Mouse (Mus musculus) hindbrain, embryonic 12.5 days (tissue): Measurements from ENCODE around the gene Fam71d. TPM values are rescaled to one million over a fixed set of nuclear protein-coding genes. Genes with fewer than 3 reads are reported as not detected.

Source experiments
- ATAC-seq: fragments of 200-750 bp; cut with Nextera tagmentation; 2 replicates; pipeline ENCODE4 v1.8.0; 2017; ENCODE audit warnings: moderate TSS enrichment; ENCODE audit not compliant: low FRiP score
- H3K27ac ChIP-seq: fragments of 300-500 bp; sonication (generic); 2 replicates; pipeline ENCODE4 v1.5.1; 2016; ENCODE audit warnings: mild to moderate bottlenecking
- H3K27me3 ChIP-seq: fragments of 300-500 bp; sonication (generic); 2 replicates; pipeline ENCODE4 v1.6.1; 2016; ENCODE audit warnings: mild to moderate bottlenecking
- H3K36me3 ChIP-seq: fragments of 300-500 bp; sonication (generic); 2 replicates; pipeline ENCODE4 v1.6.1; 2016; ENCODE audit warnings: mild to moderate bottlenecking
- H3K4me1 ChIP-seq: fragments of 300-500 bp; sonication (generic); 2 replicates; pipeline ENCODE4 v1.6.1; 2016
- H3K4me2 ChIP-seq: fragments of 300-500 bp; sonication (generic); replicated peaks from 2 replicates; pipeline ENCODE4 v1.6.1; 2016; ENCODE audit warnings: mild to moderate bottlenecking
- H3K4me3 ChIP-seq: fragments of 300-500 bp; sonication (generic); 2 replicates; pipeline ENCODE4 v1.5.1; 2016; ENCODE audit warnings: mild to moderate bottlenecking
- H3K9ac ChIP-seq: fragments of 300-500 bp; sonication (generic); 2 replicates; pipeline ENCODE4 v1.6.1; 2016; ENCODE audit warnings: mild to moderate bottlenecking, moderate library complexity
- H3K9me3 ChIP-seq: fragments of 300-500 bp; sonication (generic); replicated peaks from 2 replicates; pipeline ENCODE4 v1.6.1; 2016; ENCODE audit warnings: mild to moderate bottlenecking
- WGBS: fragments of 180-500 bp; shearing (Covaris S2); methylation state at CpG from one replicate; pipeline ENCODE4 v1.1.7; 2016; 5-methylcytosine and 5-hydroxymethylcytosine counted together
- polyA plus RNA-seq: library from polyadenylated mRNA; unstranded; fragments of >200 nt; fragmentation: Nextera tagmentation; extraction: Ambion mirVana; gene quantifications from 2 replicates; pipeline ENCODE4 v1.2.1, GENCODE M21; 2016

Gene Fam71d
- polyA plus RNA-seq, result 0.26 TPM in 1 of 2 replicates, not detected in the other

DNA sequence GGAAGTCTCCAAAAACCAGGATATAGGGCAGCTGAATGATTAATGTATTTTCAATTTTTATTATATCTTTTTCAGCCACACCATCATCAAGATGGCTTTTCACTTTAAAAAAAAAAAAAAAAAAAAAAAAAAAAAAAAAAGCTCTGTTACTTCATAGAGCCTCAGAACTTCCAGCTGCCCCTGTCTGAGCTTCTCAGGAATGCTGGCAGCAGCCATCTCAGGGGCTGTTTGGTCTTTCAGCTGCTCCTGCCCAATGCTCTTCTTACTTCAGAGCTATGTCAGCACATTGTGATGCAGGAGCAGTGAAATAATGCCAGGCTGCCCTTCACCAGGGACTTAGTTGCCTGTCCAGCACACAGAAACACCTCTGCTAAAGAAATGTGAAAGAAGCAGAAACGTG is at the start of gene Fam71d:
Fam71d (plus strand) TSS at position 211 of the 400 bp plus-strand sequence.
- no peak within 1 kb of the TSS for H3K9ac ChIP-seq
- 76% methylated on average over 1 of the region's 1 CpGs for WGBS
- H3K27me3 ChIP-seq, result no peaks in the 10 kb centered on the region
- H3K4me1 ChIP-seq, result no peaks in the 10 kb centered on the region
- ATAC-seq, result no peak
- no peaks in the 10 kb centered on the region for H3K9me3 ChIP-seq
- H3K36me3 ChIP-seq, result no peaks in the 10 kb centered on the region
- H3K27ac ChIP-seq, result no peak within 1 kb of the TSS
- H3K4me2 ChIP-seq, result no peak within 1 kb of the TSS
- H3K4me3 ChIP-seq, result no peak within 1 kb of the TSS

DNA sequence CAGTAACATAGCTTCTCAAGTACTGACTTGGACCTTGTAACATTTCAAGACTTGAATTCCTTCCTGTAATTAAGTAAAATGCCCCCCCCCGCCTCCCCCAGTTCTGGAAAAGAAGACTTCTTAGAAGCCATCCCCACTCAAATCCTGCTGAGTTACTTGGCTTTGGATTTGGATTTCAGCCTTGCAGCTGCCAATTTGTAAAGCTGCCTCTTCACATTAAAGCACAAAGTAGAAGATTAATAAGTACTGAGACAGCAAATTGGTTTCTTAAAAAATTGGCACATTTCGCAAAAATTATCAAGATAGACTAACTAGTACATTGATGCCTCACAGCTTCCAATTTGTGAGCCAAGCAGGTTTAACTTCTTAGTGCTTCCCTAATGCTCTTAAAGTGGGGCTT is 47.6 kb upstream of the Fam71d start:
- Histone ChIP-seq H3K4me3 (no peak overlapping the region), H3K4me1 (no peaks in the 10 kb centered on the region), H3K27ac (no peak overlapping the region), H3K36me3 (no peaks in the 10 kb centered on the region), H3K9me3 (no peaks in the 10 kb centered on the region), H3K9ac (no peak overlapping the region), H3K27me3 (no peaks in the 10 kb centered on the region), H3K4me2 (no peak overlapping the region)
- WGBS, result 90% methylated on average over 2 of the region's 2 CpGs
- ATAC-seq, result no peak

DNA sequence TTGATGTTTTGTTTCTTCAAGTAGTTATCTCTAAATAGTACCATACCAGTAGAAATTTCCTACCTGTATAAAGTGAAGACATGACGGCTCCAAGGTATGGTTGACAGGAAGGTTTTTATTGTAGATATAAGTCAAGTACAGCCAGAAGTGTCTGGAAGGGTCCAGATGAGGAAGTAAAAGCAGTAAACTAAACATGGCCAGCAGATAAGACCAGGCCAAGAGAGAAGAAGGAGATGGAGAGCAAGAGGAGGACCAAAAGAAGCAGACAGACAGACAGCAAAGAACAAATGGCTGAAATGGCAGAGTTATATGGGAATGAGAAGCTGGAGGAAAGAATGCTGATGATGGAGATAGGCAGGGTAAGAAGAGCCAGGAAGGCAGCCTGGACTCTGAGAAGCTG is 46.1 kb upstream of the Fam71d start:
- no peaks in the 10 kb centered on the region for H3K4me1 ChIP-seq
- H3K36me3 ChIP-seq, result no peaks in the 10 kb centered on the region
- H3K27me3 ChIP-seq, result no peaks in the 10 kb centered on the region
- no peak overlapping the region for H3K4me3 ChIP-seq
- 98% methylated on average over 1 of the region's 1 CpGs for WGBS
- H3K9ac ChIP-seq, result no peak overlapping the region
- ATAC-seq, result no peak
- no peak overlapping the region for H3K27ac ChIP-seq
- no peak overlapping the region for H3K4me2 ChIP-seq
- H3K9me3 ChIP-seq, result no peaks in the 10 kb centered on the region

DNA sequence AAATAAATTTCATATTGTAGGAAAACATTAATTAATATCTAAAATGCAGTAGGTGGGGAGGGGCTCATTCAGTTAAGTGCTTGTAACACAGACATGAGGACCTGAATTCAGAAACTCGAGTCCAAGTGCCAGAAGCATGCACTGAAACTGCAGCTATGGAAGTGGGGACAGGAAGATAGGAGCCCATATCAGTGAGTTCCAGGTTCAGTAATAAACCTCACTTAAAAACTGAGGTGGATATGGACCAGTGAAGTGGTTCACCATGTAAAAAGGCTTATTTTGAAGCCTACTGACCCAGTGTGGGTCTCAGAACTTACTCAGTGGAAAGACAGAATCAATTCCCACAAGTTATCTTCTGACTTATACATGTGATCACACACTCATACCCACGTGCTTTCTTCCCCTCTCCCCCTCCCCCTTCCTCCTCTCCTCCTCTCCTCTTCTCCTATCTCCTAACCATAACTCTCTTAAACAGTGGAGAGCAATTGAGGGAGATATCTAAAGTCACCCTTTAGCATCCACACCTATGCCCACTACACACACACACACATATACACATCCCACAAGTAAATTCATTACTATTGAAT is 31.5 kb upstream of the Fam71d start:
- no peaks in the 10 kb centered on the region for H3K9me3 ChIP-seq
- no peak overlapping the region for H3K27ac ChIP-seq
- H3K4me1 ChIP-seq, result no peaks in the 10 kb centered on the region
- H3K4me2 ChIP-seq, result no peak overlapping the region
- no peaks in the 10 kb centered on the region for H3K36me3 ChIP-seq
- H3K4me3 ChIP-seq, result no peak overlapping the region
- H3K27me3 ChIP-seq, result no peaks in the 10 kb centered on the region
- no peak overlapping the region for H3K9ac ChIP-seq
- no peak for ATAC-seq
- 59% methylated on average over 2 of the region's 2 CpGs for WGBS

DNA sequence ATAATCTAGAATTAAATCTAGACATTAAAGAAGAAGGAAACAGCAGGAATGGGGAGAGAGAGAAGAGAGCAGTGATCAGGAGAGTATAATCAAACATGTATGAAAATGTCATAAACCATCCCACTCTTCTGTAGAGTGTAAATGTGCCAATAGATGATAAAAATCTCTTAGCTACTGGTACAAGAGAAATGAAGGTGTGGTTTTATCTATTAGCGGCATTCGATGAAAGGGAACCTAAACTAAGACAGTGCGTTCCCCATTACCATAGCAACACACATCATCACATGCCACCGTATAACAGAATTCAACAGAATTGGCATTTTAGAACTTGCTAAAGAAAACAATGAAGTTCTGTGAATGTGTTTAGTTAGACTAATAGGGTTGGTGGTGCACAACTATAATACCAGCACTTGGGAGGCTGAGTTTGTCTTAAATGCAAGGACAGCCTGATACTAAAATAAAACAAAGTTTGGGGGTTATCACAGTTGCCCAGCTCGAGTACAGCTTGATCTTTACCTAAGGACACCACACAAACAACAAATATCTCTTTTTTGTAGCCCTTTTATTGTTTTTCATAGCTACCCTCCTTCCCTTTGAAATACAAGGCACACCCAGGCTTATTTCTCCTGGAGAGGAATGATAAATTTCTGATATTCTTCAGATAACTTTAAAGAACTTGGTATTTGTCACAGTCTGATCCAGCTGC is 13.1 kb upstream of the Fam71d start:
- H3K4me3 ChIP-seq, result no peak overlapping the region
- no peaks in the 10 kb centered on the region for H3K36me3 ChIP-seq
- H3K4me2 ChIP-seq, result no peak overlapping the region
- WGBS, result 83% methylated on average over 5 of the region's 5 CpGs
- no peak overlapping the region for H3K9ac ChIP-seq
- ATAC-seq, result no peak
- H3K27ac ChIP-seq, result no peak overlapping the region
- H3K27me3 ChIP-seq, result no peaks in the 10 kb centered on the region
- H3K4me1 ChIP-seq, result no peaks in the 10 kb centered on the region
- H3K9me3 ChIP-seq, result no peaks in the 10 kb centered on the region

DNA sequence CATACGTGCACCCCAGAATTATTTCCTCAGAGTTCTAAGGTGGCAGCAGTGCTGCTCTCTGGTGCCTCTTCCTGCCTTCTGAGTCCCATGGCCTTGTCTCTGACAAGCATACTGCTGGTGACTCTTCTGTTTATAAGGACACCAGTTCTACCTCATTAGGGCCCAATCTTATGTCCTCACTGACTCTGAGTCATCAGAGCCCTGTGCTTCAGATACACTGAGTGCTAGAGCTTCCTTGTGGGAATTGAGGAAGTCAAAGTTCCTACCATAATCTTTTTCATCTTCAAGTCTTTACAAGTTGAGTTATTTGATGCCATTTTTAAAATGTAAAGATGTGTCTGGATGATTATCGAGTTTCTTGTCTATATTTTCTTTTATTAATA is 12.5 kb upstream of the Fam71d start:
- Histone ChIP-seq H3K27me3 (no peaks in the 10 kb centered on the region), H3K9me3 (no peaks in the 10 kb centered on the region), H3K4me3 (no peak overlapping the region), H3K27ac (no peak overlapping the region), H3K9ac (no peak overlapping the region), H3K4me1 (no peaks in the 10 kb centered on the region), H3K36me3 (no peaks in the 10 kb centered on the region), H3K4me2 (no peak overlapping the region)
- WGBS, result 87% methylated on average over 2 of the region's 2 CpGs
- ATAC-seq, result no peak

DNA sequence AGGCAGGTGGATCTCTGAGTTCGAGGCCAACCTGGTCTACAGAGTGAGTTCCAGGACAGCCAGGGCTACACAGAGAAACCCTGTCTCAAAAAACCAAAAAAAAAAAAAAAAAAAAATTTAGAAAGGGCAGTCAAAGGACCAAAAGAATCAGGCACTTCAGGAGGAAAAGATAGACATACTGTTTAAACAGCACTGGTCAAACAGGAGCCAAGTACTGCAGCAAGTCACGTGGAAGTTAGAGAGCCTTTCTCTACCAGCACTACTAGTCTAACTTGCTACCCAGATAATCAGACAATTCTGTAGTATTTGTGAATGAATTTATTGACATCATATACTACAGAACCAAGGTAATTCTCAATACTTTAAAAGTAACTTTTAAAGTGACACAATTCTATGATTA is 10.3 kb upstream of the Fam71d start:
- H3K27ac ChIP-seq, result no peak overlapping the region
- no peak for ATAC-seq
- 85% methylated on average over 2 of the region's 2 CpGs for WGBS
- no peaks in the 10 kb centered on the region for H3K36me3 ChIP-seq
- no peaks in the 10 kb centered on the region for H3K4me1 ChIP-seq
- H3K9ac ChIP-seq, result no peak overlapping the region
- H3K9me3 ChIP-seq, result no peaks in the 10 kb centered on the region
- H3K4me3 ChIP-seq, result no peak overlapping the region
- no peak overlapping the region for H3K4me2 ChIP-seq
- H3K27me3 ChIP-seq, result no peaks in the 10 kb centered on the region

DNA sequence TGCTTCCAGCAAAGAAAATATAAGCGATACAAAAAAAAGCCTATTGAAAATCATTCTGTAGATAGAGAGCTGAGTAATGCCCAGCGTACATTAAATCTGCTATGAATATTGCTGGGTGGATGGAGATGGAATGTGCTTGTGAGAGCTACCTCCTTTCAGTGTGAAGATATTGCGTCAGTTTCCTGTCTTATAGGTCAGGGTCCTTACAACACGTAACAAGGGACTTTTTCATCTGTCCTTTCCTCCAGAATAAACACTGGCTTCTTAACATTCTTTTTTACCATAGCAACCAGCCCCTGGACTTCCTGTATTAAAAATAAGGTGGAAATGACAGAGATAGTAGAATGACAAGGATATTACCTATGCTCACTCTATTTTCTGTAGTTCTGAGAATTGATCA is 9.1 kb upstream of the Fam71d start:
- WGBS, result 83% methylated on average over 4 of the region's 4 CpGs
- Histone ChIP-seq H3K4me2 (no peak overlapping the region), H3K36me3 (no peaks in the 10 kb centered on the region), H3K4me1 (no peaks in the 10 kb centered on the region), H3K27me3 (no peaks in the 10 kb centered on the region), H3K4me3 (no peak overlapping the region), H3K9me3 (no peaks in the 10 kb centered on the region), H3K27ac (no peak overlapping the region), H3K9ac (no peak overlapping the region)
- no peak for ATAC-seq

DNA sequence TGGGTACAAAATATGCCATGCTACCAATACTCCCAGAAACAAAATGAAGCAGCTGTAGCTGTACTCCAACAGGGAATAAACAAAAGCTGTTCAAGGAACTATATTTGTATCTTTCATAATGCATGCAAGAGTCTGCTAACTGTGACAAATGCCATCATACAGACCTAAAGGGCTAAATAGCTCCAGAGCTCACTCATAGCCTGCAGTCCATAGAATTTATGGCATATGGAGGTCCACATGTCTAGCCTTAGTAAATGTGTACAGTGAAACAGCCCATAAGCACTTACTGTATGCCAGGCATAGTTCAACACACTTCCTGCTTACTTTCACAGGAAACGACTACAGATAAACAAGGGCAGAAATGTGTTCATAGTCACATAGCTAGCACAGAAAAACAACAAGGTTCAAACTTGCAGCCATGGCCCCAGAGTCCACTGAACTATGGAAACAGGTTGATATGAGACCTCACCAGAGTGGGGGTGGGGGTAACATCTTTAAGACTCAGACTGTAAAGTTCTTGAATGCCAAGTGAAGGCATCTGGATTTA is 5.6 kb upstream of the Fam71d start:
- no peak for ATAC-seq
- Histone ChIP-seq H3K4me3 (no peak overlapping the region), H3K9ac (no peak overlapping the region), H3K9me3 (no peaks in the 10 kb centered on the region), H3K4me1 (no peaks in the 10 kb centered on the region), H3K4me2 (no peak overlapping the region), H3K27ac (no peak overlapping the region), H3K36me3 (no peaks in the 10 kb centered on the region), H3K27me3 (no peaks in the 10 kb centered on the region)
- WGBS, result 88% methylated on average over 1 of the region's 1 CpGs

DNA sequence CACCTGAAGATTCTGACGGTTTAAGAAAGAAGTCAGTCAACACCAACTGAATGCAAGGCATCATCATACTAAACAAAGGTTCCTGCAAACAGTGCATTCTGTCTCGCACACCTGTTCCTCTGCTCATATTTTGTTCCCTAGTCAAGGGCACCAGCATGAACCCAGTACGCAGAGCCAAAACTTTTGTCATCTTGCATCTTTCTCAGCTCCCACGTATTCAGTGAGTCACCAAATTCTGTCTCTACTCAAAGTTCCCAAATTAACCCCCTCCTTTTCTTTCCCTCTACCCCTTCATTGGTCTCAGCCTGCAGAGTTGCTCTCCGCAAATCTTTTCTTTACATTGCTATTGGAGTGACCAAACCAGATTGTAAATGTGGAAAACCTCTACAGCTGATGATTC is 2.5 kb upstream of the Fam71d start:
- WGBS, result 92% methylated on average over 5 of the region's 5 CpGs
- Histone ChIP-seq H3K4me2 (no peak overlapping the region), H3K4me3 (no peak overlapping the region), H3K4me1 (no peaks in the 10 kb centered on the region), H3K27me3 (no peaks in the 10 kb centered on the region), H3K9me3 (no peaks in the 10 kb centered on the region), H3K36me3 (no peaks in the 10 kb centered on the region), H3K9ac (no peak overlapping the region), H3K27ac (no peak overlapping the region)
- no peak for ATAC-seq

DNA sequence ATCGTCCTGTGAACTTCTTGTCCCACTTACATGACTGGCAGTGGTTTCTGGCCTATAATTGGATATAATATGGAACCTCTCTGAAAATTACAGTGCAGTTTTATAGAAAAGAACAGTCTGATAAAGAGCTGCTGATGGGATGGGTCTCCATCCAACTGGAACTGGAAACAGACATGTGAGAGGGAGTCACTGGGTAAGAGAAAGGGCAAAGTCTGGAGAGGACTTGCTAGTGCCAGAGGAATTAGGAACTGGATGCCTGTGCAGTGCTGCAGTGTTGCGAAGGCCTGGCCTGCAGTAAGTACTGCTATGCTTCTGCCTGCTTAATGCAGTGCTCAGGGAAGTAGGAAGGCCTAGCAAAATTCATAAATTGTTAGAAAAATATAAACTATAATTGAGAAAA is 1.9 kb downstream of the Fam71d start:
- no peak for ATAC-seq
- Histone ChIP-seq H3K4me1 (no peaks in the 10 kb centered on the region), H3K9ac (no peak overlapping the region), H3K36me3 (no peaks in the 10 kb centered on the region), H3K9me3 (no peaks in the 10 kb centered on the region), H3K4me3 (no peak overlapping the region), H3K27ac (no peak overlapping the region), H3K27me3 (no peaks in the 10 kb centered on the region), H3K4me2 (no peak overlapping the region)
- 86% methylated on average over 2 of the region's 2 CpGs for WGBS

DNA sequence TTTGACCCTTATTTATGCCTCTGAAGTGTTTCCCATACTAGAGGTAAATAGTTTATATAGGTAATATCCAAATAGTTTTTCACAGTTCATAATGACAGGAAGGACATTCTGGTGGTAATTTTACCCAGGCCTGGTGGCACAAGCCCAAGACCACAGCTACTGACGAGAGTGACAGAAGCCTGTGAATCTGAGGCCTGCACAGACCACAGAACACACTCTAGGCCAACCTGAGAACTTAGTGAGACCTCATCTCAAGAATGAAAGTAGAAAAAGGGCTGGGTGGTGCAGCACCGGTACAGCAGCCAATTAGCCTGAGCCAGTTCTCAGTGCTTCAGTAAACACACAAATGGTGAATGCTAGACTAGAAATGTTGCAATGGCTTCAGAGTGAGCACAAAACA is 26.4 kb downstream of the Fam71d start:
- ATAC-seq, result no peak
- H3K9me3 ChIP-seq, result no peaks in the 10 kb centered on the region

DNA sequence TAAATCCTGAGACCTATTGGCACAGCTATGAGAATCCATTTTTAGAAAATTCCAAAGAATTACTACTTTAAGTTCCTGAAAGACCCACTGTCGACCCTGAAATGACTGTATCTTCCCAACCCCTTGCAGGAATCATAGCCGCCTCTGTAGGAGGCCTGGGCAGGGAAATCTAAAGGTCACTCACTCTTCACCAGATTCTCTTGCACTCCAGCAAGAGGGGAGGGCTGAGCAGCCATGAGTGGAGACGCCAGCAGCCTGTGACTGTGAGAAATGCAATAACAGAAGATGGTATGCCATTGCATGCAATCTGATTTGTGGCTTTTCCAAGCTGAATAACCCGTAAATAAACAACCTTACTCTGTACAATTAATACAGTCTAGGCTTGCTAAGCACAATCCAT is 36.4 kb downstream of the Fam71d start:
- no peaks in the 10 kb centered on the region for H3K27me3 ChIP-seq
- no peaks in the 10 kb centered on the region for H3K9me3 ChIP-seq
- no peak for ATAC-seq
- no peaks in the 10 kb centered on the region for H3K4me1 ChIP-seq
- no peak overlapping the region for H3K4me3 ChIP-seq
- no peak overlapping the region for H3K9ac ChIP-seq
- no peak overlapping the region for H3K4me2 ChIP-seq
- H3K27ac ChIP-seq, result no peak overlapping the region
- no peaks in the 10 kb centered on the region for H3K36me3 ChIP-seq
- WGBS, result 60% methylated on average over 4 of the region's 4 CpGs

More for the DNA sequence above, 26.4 kb downstream of the Fam71d start:
- Histone ChIP-seq H3K9ac (no peak overlapping the region), H3K27ac (no peak overlapping the region), H3K4me1 (no peaks in the 10 kb centered on the region), H3K27me3 (no peaks in the 10 kb centered on the region), H3K36me3 (no peaks in the 10 kb centered on the region), H3K4me2 (no peak overlapping the region), H3K4me3 (no peak overlapping the region)
- WGBS, result 82% methylated on average over 2 of the region's 2 CpGs
